Mouse (Mus musculus) cerebellum, postnatal 4 days (tissue): ENCODE results near the gene Lrrc14b.

Experiments used
- DNase-seq, 2 experiments: peaks; one replicate each; pipeline ENCODE4 v3.0.0; 2022; ENCODE audit warnings: low spot score in 2 of 2, mixed read lengths in 1 of 2

The Lrrc14b gene

DNA sequence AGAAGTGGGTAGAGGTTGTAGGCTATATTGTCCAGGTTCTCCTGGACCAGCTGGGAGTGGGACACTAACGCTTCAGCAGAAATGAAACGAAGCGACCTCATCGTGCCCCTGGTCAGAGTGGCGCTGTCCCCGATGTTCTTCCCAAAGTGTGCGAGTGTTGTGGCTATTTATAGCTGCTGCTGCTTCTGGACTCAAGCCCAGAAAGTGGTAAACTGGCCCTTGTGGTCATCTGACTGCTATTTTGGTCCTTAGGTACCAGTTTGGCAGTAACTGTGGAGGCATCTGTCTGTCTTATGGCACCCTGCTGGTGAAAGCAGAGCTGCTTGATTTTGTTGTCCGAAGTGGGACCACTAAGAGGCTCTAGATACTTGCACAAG lies at the start of gene Lrrc14b:
Gene Lrrc14b (minus strand): TSS at position 147 of the 377 bp plus-strand sequence.
- no peak for DNase-seq

DNA sequence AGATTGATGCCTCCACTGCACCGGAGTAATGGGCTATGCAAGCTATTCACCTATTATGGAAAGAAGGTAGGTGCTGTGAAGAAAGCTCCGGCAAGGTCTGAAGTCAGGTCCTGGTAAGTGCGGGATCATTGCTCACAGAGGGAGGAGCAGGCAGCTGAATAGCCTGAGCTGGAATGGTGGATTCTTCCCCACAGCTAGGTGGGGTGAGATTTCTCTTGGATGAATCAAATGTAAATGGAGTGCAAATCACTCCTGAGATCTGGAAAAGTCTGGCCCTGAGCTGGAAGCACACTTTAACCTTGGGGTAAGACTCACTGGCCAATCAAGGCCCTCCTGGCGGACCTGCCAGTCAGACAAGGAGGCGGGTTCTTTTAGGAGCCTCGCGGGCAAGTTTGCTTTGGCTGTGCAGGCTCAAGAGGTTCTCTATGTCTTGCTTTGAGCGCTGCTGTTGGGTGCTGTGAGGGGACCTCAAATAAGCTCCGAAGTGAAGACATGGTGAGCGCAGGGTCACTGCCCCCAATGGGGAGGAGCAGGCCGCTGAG lies 35.6 kb upstream of the Lrrc14b start, which contains the start of gene Ftl1-ps1:
Gene Ftl1-ps1 (plus strand): TSS at position 397 of the 542 bp plus-strand sequence.
- DNase-seq, result no peak

DNA sequence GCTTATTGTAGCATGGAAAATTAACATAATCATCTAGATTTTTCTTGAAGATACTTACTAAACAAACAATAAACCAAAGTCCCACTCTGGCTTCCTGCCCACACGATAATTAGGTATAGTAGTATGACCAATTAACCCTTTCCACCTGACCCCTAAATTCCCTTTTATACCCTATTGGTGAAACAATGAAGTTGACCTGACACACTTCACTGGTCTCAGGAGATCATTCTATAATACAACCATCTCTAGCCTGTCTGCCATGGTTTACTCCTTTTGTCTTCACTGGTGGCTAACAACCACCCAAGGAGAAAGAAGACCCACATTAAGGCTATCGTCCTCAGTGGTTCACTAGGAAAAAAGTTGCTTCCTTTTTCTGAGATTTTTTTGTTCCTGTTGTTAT lies 27.4 kb upstream of the Lrrc14b start:
- DNase-seq, result no peak

DNA sequence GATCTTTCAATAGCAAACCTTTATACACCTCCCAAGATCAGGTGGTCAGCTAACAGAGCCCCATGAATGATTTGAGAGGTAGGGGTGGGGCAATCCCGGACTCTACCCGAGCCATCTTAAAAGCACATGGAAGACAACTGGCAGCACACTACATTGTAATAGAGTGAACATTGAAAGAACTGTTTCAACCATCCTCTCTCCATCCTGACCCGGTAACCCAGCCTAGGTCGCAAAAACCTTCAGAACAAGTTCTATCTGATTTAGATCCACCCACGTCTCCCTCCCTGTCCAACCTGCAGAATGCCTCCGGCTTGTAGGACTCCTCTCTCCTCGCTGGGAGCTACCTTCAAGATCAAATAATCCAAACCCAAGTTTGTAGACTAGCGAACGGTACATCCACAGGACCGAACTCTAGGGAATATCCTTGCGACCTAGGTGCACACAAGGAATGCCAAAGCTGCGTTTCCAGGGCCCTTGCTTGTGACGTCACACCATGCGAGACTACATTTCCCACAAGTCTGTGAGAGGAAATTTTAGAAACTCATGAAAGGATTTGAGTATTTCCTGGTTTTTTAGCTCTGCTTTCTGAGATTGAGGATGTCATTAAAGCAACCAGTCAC lies 26.7 kb upstream of the Lrrc14b start, which contains the start of gene Zfp72:
Gene Zfp72 (minus strand): TSS at position 466 of the 620 bp plus-strand sequence.
- peak in 1 of 2 experiments; percentile 48 for DNase-seq

DNA sequence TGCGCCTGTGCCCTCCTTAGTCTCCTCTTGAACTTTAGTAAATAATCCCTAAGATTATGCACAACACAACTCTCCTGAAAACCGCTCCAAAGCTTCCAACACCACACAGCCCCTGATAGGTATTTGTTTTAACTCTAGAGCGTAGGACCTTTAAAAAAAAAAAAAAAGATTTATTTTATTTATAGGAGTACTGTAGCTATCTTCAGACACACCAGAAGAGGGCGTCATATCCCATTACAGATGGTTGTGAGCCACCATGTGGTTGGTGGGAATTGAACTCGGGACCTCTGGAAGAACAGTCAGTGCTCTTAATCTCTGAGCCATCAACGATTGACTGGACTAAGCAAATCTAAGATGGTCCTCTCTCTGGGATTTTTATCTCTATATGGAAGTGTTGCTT lies 25.9 kb upstream of the Lrrc14b start:
- DNase-seq, result no peak

DNA sequence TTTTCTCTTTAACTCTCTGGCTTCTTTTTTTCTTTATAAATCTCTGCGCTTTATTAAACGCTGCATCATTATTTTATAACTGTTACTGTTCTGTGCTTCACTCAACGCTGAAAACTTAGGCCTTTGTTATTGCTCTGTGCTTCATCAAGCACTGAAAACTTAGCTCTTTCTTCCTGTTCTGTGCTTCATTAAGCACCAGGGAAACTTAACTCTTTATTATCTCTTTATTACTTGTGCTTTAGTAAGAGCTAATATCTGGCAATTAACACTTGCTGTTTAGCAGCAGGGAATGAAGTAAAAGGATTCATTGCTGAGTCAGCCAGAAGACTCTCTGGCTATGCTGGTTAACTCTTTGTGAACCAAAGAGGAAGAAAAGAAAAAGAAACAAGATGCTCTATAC lies 18.5 kb upstream of the Lrrc14b start:
- DNase-seq, result no peak

DNA sequence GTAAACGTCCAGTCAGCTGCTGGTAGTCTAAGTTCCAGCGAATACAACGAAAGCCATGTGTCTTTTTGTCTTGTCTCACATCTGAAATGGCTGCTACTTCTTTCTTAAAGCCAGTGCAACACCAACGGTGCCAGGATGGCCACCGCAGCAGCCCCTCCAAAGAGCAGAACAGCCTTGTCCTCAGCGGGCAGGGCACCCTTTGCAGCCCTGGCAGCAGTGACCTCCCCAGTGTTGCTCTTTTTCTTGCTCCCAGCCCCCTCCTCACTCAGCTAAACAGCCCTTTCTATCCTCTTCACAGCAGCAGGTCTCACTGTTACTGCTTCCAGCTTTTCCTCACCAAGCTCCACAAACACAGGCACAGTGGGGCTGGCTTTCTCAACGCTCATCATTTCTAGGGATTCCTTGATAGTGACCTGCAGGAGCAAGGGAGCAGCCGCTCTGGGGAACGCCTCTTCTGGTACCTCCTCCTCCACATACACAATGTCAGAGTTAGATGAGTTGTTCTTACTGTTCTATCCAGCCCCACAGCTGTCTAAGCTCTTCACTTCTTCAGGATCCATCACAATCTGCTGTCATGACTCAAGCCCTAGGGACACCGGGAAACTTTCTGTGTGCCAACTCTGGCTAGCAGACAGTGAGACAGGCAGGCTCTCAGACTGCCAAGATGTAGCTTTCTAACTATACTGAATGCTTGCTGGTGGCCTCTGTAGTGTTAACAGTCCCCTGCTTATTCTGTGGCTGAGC lies 17.9 kb upstream of the Lrrc14b start:
- peak in 1 of 2 experiments; percentile 9 for DNase-seq

DNA sequence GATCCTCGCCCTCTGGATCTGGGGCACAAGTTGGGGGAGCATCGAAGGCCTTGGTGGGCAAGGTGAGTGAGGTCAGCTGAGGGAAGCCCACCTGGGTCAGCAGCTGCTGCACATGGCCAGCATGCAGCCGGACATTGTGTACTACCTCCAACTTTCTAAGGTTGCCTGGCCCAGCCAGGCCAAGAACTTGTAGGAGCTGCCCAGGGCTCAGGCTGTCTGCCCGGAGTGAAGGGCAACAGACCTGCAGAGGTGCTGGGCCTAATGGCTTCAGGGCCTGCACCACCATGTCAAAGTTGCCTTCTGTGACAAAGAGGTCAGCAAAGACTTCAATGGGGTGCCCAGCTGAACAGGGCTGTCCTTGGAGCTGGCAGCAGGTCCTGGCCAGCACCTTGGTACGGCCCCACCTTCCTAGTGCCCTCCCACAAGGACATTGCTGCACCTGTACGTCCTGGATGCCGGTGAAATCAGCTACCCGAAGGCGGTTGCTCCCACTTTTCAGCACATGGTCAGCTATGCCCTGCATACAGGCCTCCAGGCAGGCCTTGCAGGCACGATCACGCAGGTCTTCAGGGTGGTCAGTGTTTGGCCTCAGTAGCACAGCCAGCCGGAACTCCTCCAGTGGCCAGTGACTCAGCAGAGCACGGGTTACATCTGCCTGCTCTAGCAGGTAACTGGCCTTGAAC lies 488 bp downstream of the Lrrc14b start:
- DNase-seq, result no peak

DNA sequence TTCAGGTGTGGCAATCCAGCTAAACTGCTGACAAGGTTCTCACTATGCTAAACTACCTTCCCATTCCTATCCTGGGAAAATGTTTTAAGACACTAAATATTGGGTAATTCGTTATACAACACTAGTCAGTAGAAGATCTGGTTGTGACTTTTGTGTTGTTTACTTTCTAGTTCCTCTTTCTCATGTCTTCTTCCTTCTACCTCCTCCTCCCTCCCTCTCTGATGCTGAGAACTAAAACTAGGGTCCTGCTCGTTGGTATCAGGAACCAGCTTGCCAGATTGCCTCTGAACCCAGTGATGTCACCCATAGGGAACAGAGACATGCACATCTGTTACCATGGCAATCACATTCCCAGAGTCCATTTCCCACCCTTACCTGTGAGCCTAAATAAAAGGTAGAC lies 1.6 kb downstream of the Lrrc14b start:
- no peak for DNase-seq

DNA sequence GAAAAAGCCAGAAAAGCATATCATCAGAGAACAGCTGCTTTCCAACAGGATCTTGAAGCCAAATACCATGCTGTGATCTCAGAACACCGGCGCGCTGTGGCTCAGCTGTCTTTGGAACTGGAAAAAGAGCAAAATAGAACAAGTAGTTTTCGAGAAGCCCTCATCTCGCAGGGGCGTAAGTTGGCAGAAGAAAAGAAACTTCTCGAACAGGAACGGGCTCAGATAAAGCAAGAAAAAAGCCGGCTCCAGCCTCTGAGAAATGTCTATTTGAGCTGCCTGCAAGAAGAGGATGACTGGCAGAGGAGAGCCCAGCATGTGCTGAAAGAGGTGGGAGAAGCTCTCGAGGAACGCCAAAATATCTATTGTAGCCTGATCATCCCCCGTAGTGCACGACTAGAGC lies 7.3 kb downstream of the Lrrc14b start:
- no peak for DNase-seq

DNA sequence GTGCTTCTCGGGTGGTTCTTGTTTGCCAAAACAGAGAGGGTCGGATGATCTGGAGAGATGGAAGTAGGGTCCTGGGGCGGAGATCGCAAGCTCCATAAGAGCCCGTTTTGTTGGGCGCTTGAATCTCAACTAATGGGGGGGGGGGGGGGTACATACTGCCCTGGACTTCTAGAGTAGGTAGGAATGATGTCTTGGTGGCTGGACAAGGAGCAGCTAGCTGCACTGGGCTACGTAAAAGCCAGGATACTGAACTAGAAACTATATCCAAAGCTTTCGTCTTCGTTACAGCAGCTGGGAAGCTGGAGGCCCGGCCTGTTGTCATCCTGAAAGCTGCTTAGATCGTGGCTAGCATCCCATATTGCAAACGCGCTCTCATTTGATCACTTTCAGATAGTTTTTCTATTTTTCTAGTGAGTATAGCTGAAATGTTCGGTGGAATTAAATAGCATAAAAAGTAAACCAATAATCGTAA lies 13.3 kb downstream of the Lrrc14b start:
- no peak for DNase-seq

DNA sequence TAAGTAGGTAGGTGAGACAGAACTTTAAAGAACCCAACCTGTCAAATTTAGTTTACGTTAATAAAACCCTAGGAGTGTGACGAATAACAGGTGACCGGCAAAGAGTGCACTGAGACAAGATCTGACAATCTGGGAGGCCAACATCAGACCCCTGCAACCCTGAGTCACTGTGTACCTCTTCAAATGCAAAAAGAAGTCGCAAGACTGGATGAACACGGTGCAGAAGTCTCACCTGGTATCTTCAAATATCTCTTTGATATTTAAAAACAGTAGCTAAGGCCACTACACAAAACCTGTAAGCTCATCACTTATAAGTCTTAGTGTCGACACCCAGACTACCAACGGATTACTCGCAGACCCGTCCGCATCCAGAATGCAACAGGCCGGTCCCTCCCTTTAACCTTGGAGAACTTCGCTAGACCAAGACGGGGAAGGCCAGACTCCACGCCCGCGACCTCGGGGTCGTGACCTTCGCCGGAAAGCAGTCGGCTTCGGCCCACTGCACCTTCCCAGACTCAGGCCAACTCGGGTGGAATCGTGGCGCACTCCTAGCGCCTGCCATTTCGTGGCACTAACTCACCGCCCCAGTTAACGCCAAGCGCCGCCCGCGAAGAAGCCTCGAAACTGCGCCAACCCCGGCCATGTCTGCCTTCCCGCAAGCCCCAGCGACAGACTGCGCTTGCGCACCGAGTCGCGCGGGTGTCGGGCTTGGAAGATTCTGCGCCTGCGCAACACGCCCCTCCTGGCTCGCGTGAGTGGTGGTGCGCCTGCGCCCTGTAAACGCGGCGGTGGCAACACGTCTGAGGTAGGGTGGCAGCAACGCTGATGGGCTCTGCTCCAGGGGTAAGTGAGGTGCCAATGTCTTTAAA lies 14.0 kb downstream of the Lrrc14b start, which contains the start of the genes Sdha and Ccdc127:
Gene Sdha (minus strand): TSS at position 715 of the 869 bp plus-strand sequence.
Gene Ccdc127 (plus strand): TSS at position 744 of the 869 bp plus-strand sequence.
- peak; percentile 94 to 96 for DNase-seq

DNA sequence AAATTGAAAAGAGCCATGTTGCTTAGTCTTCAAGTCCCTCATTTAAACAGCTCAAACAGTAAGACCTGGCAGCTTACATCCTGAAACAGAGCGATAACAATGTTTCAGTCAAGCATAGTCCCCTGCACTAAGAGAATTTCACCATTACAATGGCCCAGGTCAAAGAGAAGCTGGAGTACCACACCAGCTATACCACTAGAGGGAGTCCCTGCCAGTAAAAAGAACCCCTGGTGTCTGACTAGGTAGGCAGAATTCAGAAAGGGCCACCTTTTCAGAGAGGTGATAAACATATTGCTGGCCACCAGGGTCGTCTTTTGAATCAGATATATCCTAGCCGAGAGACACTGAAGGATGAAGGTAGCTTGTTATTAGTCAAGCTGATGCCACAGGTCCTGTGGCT lies 22.8 kb downstream of the Lrrc14b start:
- DNase-seq, result no peak

DNA sequence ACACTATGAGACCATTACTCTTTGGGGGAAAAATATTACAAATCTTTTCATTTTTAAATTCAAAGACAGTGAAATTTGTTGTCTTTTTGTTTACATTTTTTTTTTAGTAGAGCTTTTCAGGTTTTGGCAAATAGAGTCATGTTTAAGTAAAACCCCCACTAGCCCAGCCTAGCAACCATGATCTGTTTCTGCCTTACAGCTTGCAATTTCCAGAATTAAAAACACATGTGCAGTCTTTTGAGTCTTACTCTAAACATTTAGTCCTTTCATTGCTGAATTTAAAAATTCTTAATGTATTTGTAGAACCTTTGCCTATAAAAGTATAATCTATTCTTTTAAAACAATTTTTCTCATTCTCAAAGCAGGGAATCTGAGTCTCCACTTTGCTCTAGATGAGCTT lies 34.5 kb downstream of the Lrrc14b start:
- DNase-seq, result no peak

DNA sequence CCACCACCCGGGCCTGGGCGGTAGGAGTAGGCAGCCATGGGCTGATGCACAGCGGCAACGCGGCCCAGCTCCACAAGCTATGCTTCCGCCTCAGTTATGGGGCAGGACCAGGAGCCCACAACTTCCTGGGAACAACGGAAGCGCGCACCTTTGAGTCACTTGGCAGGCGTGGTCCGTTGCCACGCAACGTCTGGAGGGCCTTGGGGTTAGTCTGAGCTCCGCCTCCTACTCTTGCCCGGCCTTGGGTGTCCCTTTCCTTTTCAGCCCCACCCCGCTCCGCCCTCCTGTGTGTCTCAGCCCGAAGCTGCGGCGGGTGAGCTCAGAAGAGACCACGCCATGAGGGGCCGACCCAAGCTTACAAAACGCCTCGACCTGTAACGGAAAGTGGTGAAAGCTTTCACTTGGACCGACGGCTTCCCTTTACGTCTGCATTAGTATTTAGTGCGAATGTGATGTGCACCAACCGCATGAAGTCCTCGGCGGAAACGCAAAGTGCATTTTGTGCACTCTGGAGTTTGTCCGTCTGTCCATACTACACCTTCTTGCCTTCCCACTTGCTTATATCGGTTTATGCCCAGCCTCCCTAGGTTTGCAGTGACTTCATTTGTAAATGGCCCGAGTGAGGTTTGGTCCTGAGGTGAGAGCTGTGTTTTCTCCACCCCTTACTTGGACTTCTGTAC lies 46.5 kb downstream of the Lrrc14b start, which contains the start of gene Pdcd6:
Gene Pdcd6 (minus strand): TSS at position 411 of the 680 bp plus-strand sequence.
- DNase-seq, result peak; percentile 64 to 70

DNA sequence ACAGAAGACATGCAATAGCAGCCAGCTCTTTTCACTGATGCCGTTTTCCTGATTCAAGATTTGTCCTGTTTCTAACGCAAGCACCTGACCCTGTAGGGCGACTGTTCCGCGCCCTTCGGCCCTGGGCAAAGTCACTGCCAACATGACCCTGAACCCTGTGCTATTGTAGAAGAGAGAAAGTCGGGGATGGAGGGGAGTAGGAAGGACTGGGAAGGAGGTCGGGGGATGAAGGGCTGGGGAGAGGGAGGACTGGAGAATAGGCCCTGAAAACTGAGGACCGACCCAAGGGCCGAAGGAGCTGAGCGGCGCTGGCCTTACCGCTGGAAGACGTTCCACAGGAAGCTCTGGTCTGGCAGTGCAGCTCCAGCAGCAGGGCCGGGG lies 47.0 kb downstream of the Lrrc14b start:
- no peak for DNase-seq

DNA sequence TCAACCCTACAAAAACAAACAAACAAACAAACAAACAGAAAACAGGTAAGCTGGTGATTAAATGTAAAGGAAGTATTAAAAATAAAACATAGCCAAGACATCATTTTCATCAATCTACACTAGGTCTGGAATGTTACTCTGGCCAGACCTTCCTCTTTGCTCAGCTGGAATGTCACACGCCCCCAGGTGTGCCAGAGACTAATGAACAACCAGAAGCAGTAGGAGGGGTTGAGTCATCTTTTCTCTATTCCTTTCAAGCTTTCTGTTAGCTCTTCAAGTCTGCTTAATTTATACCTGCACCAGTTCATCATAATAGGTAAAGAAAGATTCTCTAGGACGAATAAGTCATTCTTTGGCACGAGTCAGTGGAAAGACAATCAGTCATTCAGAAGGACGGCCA lies 47.4 kb downstream of the Lrrc14b start:
- DNase-seq, result no peak

DNA sequence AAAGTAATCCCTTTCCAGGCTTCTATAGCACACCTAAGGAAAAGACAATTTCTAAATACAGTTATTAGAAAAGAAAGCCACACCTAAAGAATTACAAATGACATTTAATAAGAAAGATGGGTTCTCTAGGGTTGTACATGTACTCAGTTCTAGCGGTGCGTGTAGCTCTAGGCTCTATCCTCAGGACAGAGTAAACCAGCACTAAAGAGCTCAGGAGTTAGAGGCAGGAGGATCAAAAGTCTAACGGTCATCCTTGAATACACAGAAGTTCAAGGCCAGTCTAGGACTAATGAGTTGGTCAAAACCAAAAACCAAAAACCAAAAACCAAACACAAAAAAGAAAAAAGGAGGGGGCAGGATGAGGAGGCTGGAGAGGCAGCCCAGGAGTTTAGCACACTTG lies 49.2 kb downstream of the Lrrc14b start:
- DNase-seq, result no peak
